Mouse (Mus musculus) T-helper 1 cell (primary cell): ENCODE measurements around the gene Clrn3.
"Not testable (repeated sequence)": the region's sequence is repeated elsewhere in the genome, so short reads cannot be mapped to it uniquely, and the experiment has no call there.

Experiments
- in situ Hi-C: fragments of 300-600 bp; cut with MboI, MseI; formaldehyde crosslinking; loops from one replicate; pipeline ENCODE4 v1.15.1; 2025; ENCODE audit warnings: high pct_unique_total_duplicates

The Clrn3 gene

GRCm38 (mm10) chr7:135528515-135528914 is at the start of gene Clrn3:
Gene Clrn3 (minus strand): TSS chr7:135528654.
- in situ Hi-C loops = no loop called here

GRCm38 (mm10) chr7:135576329-135576728 is 47.9 kb upstream of the Clrn3 start:
- in situ Hi-C loops = no loop called here

DNA sequence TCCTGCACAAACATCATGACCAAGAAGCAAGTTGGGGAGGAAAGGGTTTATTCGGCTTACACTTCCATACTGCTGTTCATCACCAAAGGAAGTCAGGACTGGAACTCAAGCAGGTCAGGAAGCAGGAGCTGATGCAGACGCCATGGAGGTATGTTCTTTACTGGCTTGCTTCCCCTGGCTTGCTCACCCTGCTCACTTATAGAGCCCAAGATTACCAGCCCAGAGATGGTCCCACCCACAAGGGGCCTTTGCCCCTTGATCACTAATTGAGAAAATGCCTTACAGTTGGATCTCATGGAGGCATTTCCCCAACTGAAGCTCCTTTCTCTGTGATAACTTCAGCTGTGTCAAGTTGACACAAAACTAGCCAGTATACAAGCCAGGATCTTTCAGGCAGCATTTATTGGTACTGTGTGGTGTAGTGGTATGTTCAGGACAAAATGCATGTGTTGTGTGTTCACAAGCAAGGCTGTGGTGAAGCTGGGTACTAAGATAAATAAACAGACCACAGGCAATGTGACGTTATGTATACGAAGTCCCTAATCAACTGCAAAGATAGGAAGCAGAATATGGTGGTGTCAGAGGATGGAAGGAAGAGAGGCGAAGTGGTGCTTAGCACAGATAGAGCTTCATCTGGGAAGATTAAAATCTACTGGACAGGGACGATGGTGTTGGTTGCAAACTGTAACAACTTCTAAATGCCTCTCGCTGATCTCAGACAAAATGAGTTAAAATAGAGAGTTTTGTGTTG is 47.0 kb upstream of the Clrn3 start:
- in situ Hi-C loops = not testable (repeated sequence)

GRCm38 (mm10) chr7:135571951-135572559 is 43.6 kb upstream of the Clrn3 start:
- in situ Hi-C loops = no loop called here

- in situ Hi-C loops = no loop called here
These were observed 42.9 kb upstream of the Clrn3 start for GRCm38 (mm10) chr7:135571392-135571791.

GRCm38 (mm10) chr7:135568550-135568949 is 40.1 kb upstream of the Clrn3 start:
- in situ Hi-C loops = no loop called here

DNA sequence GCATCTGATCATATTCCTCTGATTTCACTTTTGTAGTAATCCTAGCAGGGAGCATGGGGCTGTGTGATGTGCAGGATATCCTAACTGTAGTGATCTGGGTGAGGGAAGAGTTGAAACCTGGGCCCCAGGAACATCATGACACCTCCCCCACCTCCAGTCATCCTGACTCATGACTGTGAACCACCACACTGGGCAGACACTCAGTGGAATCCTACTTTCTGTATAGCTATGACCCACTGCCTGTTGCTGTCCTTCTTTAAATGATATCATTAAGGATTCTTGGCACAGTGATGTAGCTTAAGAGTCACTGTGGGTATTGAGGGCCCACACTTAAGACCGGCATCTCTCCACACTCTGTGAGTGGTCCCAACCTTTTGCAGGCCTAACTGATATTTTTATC is 39.1 kb upstream of the Clrn3 start:
- in situ Hi-C loops = no loop called here

GRCm38 (mm10) chr7:135566013-135566412 is 37.6 kb upstream of the Clrn3 start:
- in situ Hi-C loops = no loop called here

DNA sequence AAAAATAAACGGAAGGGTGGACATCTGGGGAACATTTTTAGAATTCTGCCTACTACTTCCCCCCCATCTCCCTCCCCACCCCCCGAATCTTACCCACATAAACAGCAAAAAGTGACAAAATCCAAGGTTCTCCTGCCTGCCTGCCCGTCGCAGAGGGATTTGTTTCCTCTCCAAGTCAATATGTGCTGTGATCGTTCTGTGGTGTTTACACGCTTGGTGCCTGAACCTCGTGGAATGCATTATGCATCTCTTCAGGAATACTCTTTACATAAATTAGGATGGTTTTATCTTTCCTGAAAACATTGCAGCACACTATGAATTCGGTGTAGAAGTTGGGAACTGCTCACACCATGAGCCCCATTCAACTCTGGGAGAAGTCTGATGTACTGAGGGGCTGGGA is 35.6 kb upstream of the Clrn3 start:
- in situ Hi-C loops = no loop called here

- in situ Hi-C loops = no loop called here
These were observed 31.8 kb upstream of the Clrn3 start for GRCm38 (mm10) chr7:135560280-135560679.

DNA sequence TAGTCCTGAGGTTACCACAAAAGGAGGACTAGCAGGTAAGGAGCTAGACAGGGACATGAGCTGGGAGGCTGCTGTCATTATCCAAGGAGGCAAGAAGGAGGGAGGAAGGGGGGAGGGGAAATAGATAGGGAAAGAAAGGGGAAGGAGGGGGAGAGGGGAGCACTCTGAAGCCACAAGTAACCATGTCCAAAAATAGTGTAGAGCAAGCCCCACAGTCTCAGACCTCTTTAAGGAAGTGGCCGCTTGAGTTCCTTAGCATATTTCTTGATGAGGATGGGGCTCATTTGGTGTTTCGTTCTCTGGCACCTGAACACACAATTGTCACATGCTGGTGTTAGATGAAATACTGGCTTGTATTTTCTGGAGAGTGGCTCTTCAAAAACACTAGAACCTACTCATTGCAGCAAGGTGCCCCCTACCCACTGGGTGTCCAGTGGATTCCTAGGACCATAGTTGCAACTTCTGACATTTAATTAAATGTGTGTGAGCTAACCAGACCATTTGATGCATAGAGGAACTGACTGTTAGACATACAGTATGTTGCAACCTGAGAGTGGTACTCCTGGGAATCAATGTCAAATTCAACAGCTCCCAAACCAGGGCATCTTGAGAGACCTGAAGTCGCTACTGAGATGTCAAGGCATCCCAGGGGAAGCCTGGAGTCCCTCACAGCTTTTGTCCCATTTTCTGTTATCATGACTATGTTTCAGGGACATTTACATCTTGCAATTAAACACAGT is 28.4 kb upstream of the Clrn3 start:
- in situ Hi-C loops = no loop called here

DNA sequence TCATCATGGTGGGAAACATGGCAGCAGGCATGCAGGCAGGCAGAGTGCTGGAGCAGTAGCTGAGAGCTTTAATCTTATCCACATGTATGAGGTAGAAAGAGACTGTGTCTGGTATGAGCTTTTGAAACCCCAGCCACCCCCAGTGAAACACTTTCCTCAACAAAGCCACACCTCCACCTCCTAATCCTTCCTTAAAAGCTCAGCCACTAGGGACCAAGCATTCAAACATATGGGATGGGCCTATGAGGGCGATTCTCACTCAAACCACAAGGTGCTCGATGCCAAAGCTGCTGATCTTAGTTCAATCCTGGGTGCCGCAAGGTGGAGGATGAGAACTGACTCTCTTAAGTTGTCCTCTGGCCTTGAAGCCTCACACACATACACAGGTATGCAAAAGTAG is 25.1 kb upstream of the Clrn3 start:
- in situ Hi-C loops = no loop called here

DNA sequence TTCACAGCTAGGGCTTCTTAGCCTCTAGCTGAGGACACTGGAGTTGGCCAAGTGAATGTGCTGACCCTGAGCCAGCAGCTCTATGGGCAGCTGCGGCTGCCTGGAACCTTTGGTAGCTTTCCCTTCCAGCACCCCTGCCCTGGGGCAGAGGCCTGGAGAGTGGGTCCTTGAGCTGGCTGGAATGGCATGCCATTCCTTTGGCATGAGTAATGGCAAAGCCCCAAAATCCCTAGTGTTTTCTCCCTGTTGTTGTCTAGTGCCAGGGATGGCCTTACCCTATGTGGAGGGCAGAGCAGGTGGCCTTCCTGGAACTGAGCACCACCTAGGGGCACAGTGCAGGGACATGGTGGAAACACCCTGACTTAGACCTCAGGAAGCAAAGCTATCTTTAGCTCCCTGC is 23.1 kb upstream of the Clrn3 start:
- in situ Hi-C loops = no loop called here

GRCm38 (mm10) chr7:135548434-135548833 is 20.0 kb upstream of the Clrn3 start:
- in situ Hi-C loops = no loop called here

- in situ Hi-C loops = no loop called here
These were observed 18.1 kb upstream of the Clrn3 start for GRCm38 (mm10) chr7:135546530-135546929.

GRCm38 (mm10) chr7:135545957-135546356 is 17.5 kb upstream of the Clrn3 start:
- in situ Hi-C loops = no loop called here

DNA sequence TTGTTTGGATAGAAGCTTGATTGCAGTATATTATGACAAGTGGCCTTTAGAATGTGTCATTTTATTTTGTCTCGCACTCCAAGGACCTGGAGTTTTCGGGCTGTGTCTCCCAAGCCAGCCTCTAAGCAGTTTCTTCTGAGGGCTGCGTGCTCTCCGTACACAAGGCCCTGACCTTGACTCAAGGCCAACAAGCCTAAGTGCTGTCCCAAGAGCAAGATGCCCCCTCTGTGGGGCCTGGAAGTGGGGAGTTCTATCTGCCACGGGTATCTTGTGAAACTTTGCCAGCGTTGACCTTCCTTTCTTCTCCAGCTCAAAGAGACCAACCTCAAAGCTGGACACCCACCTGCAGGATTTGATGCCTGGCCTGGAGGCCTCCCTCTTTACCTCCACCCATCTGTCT is 15.9 kb upstream of the Clrn3 start:
- in situ Hi-C loops = no loop called here

DNA sequence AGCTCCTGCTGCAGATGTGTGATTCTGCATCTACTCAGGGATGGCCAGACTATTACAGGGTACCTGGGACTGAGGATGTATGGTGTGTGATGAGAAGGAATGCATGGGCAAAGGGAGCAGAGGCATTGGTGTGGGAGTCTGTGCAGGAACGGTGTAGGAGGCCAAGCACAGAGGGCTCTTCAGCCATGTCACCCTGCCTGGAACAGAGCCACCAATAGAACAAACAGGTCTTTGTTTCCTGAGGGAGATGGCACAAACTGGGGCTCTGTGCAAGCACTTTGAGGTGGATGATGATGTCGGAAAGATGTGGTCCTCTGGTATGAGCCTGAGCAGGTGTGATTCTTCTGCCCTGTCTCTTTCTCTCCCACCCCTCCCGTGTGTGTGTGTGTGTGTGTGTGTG is 14.6 kb upstream of the Clrn3 start:
- in situ Hi-C loops = no loop called here

DNA sequence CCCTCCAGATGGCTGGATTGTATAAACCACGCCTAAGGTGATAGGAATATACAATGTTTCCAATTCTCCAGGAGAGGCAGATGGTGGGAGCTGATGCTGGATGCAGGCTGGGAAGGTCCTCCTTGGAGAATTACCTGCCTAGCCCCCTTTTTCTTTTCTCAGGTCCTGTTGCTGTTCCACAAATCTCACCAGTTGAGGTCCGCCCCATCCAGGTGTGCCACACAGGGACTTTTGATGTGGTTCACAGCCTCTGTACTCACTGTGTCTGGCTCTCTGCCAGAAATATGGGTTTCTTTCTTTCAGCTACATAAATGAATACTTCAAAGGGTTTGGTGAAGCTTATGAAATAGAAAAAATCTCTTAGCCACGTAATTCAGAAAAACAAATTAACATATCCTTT is 13.8 kb upstream of the Clrn3 start:
- in situ Hi-C loops = no loop called here

- in situ Hi-C loops = loop anchor here (5.0 kb wide), 1 partner anchor 83 kb away; no protein-coding TSS in a partner anchor
These were observed 11.0 kb upstream of the Clrn3 start for GRCm38 (mm10) chr7:135539429-135539828.

- in situ Hi-C loops = loop anchor here (5.0 kb wide), 1 partner anchor 84 kb away; no protein-coding TSS in a partner anchor
These were observed 9.7 kb upstream of the Clrn3 start for GRCm38 (mm10) chr7:135537948-135538741.
